Mouse (Mus musculus) heart, adult 2 months (tissue): ENCODE results near the gene Gramd1b. TPM values are rescaled to one million over a fixed set of nuclear protein-coding genes. Genes with fewer than 3 reads are reported as not detected.

Experiments
- DNase-seq, 2 experiments: peaks; one replicate each; pipeline ENCODE4 v3.0.0; 2021
- H3K27ac ChIP-seq: fragments of 200-600 bp; 2 replicates; pipeline ENCODE4 v1.8.1; 2022
- H3K27me3 ChIP-seq: fragments of 200-500 bp; 2 replicates; pipeline ENCODE4 v1.6.1; 2012; ENCODE audit warnings: mild to moderate bottlenecking, low read length, inconsistent platforms, mixed read lengths; ENCODE audit not compliant: control insufficient read depth, insufficient read depth
- H3K36me3 ChIP-seq: fragments of 200-500 bp; 2 replicates; pipeline ENCODE4 v1.6.1; 2012; ENCODE audit warnings: low read length, inconsistent platforms; ENCODE audit not compliant: control insufficient read depth, insufficient read depth
- H3K4me1 ChIP-seq: fragments of 200-500 bp; 2 replicates; pipeline ENCODE4 v1.6.1; 2011; ENCODE audit warnings: low read length; ENCODE audit not compliant: control insufficient read depth, insufficient read depth
- H3K4me3 ChIP-seq: fragments of 200-600 bp; 2 replicates; pipeline ENCODE4 v1.8.1; 2022
- H3K79me2 ChIP-seq: fragments of 200-500 bp; replicated peaks from 2 replicates; pipeline ENCODE4 v1.6.1; 2012; ENCODE audit warnings: mild to moderate bottlenecking, inconsistent platforms, low read length, moderate library complexity, mixed read lengths; ENCODE audit not compliant: control insufficient read depth, insufficient read depth
- H3K9ac ChIP-seq: fragments of 200-500 bp; 2 replicates; pipeline ENCODE4 v1.6.1; 2012; ENCODE audit warnings: low read depth, mild to moderate bottlenecking, control low read depth, inconsistent platforms, low read length, mixed read lengths
- CTCF ChIP-seq: fragments of 200-600 bp; IDR thresholded peaks from 2 replicates; pipeline ENCODE4 v1.8.1; 2022; ENCODE audit warnings: antibody characterized with exemption, mild to moderate bottlenecking, moderate library complexity
- EP300 ChIP-seq: fragments of 200-500 bp; IDR thresholded peaks from 2 replicates; pipeline ENCODE4 v1.6.1; 2011; ENCODE audit warnings: low read depth, low read length, control low read depth; ENCODE audit not compliant: insufficient read depth
- POLR2A ChIP-seq: fragments of 200-500 bp; IDR thresholded peaks from 2 replicates; pipeline ENCODE4 v1.6.1; 2011; ENCODE audit warnings: mild to moderate bottlenecking, low read depth, low read length, control low read depth; ENCODE audit not compliant: insufficient read depth
- WGBS: fragments of 180-500 bp; shearing (Covaris S2); methylation state at CpG from one replicate; pipeline ENCODE4 v1.1.7; 2018; 5-methylcytosine and 5-hydroxymethylcytosine counted together
- intact Hi-C: fragments of 180-260 bp; cut with DNase I; formaldehyde crosslinking; loops from one replicate; pipeline ENCODE4 v1.15.1; 2025
- polyA plus RNA-seq: library from polyadenylated mRNA; depleted of rRNA; stranded (reverse); fragments of >200 nt; gene quantifications from 2 replicates; pipeline ENCODE4 v1.2.3, GENCODE M21; 2012
- total RNA-seq, 2 experiments: library from RNA; stranded (reverse); gene quantifications; 2 replicates each; pipeline ENCODE4 v1.2.3; 2021

Gene Gramd1b
- total and polyA plus RNA-seq, 3 experiments, result 16.9 to 25.0 (median 17.3) TPM

- H3K27ac ChIP-seq, result peak overlapping the region; percentile 84; the same call in 1 of the 2 replicates
- intact Hi-C loops, result loop anchor here (2.0 kb wide), 1 partner anchor 40 kb away; no protein-coding TSS in a partner anchor
- 5% methylated on average over 8 of the region's 8 CpGs for WGBS
- peak overlapping the region; percentile 79 for H3K4me3 ChIP-seq
- no peaks in the 10 kb centered on the region for H3K27me3 ChIP-seq
- peaks cover 2% of the 10 kb centered on the region for H3K4me1 ChIP-seq
- TF ChIP-seq EP300 (no peak), POLR2A (no peak), CTCF (no peak)
- no peak for DNase-seq
- no peaks in the 10 kb centered on the region for H3K79me2 ChIP-seq
- H3K9ac ChIP-seq, result peak overlapping the region; percentile 74
- H3K36me3 ChIP-seq, result no peaks in the 10 kb centered on the region
These were observed 76.2 kb downstream of the Gramd1b start for GRCm38 (mm10) chr9:40455020-40455335.

GRCm38 (mm10) chr9:40453889-40454288 lies 77.3 kb downstream of the Gramd1b start:
- intact Hi-C loops, result loop anchor here (2.0 to 5.0 kb wide), 2 partner anchors 39 to 128 kb away; no protein-coding TSS in a partner anchor
- 83% methylated on average over 6 of the region's 6 CpGs for WGBS
- no peak overlapping the region for H3K4me3 ChIP-seq
- H3K36me3 ChIP-seq, result no peaks in the 10 kb centered on the region; the same call in 1 of the 2 replicates
- no peaks in the 10 kb centered on the region for H3K79me2 ChIP-seq
- no peak overlapping the region for H3K27ac ChIP-seq
- H3K4me1 ChIP-seq, result peaks cover 2% of the 10 kb centered on the region
- no peaks in the 10 kb centered on the region for H3K27me3 ChIP-seq
- TF ChIP-seq EP300, result no peak
- TF ChIP-seq CTCF, result no peak
- TF ChIP-seq POLR2A, result no peak
- H3K9ac ChIP-seq, result no peak overlapping the region
- no peak for DNase-seq

DNA sequence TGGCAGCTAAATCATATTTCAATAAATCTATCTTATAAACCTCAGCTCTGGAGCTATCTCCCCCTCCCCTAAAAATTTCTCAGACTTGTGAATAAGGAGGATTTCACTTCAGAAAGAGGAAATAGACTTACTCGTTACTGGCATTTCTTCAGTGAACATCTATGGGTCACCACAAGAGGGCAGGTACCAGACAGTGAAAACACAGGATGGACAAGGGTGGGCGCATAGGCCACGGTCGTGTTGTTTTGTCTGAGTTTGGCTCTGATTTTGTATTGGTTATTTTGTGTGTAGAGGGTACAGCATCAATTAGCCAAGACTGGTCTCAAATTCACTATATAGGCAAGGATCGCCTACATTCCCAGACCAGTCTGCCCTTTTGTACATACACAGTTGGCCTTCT lies 79.0 kb downstream of the Gramd1b start:
- DNase-seq, result no peak
- intact Hi-C loops, result loop anchor here (5.0 kb wide), 1 partner anchor 130 kb away; no protein-coding TSS in a partner anchor
- H3K27ac ChIP-seq, result no peak overlapping the region
- no peak overlapping the region for H3K9ac ChIP-seq
- no peaks in the 10 kb centered on the region; the same call in 1 of the 2 replicates for H3K36me3 ChIP-seq
- no peaks in the 10 kb centered on the region for H3K4me1 ChIP-seq
- no peak overlapping the region for H3K4me3 ChIP-seq
- no peaks in the 10 kb centered on the region for H3K79me2 ChIP-seq
- no peak for TF ChIP-seq EP300
- TF ChIP-seq CTCF, result peak; percentile 52
- 54% methylated on average over 5 of the region's 5 CpGs for WGBS
- H3K27me3 ChIP-seq, result no peaks in the 10 kb centered on the region

DNA sequence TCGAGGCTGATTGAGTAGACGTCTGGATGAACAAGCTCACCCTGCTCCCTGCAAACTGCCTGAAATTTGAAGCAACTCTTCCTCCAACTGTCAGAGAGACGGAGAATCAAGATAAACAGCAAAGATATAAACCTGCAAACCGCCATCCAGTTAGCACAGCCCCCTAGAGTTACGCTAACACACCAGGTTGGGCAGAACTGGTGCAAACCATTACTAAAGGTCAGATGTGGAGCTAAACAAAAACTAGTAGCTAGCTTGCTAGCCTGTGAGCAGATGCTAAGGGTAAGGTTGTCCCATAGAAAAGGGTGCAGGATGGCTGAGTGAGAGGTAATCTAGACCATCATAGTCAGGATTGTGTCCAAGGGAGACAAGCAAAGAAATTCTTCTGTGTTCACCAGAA lies 80.4 kb downstream of the Gramd1b start:
- no peaks in the 10 kb centered on the region; the same call in 1 of the 2 replicates for H3K36me3 ChIP-seq
- 68% methylated on average over 5 of the region's 5 CpGs for WGBS
- H3K4me3 ChIP-seq, result no peak overlapping the region
- H3K4me1 ChIP-seq, result no peaks in the 10 kb centered on the region
- DNase-seq, result no peak
- TF ChIP-seq CTCF, result no peak
- TF ChIP-seq EP300, result no peak
- TF ChIP-seq POLR2A, result no peak
- intact Hi-C loops, result loop anchor here (5.0 kb wide), 1 partner anchor 132 kb away; no protein-coding TSS in a partner anchor
- no peaks in the 10 kb centered on the region for H3K27me3 ChIP-seq
- H3K27ac ChIP-seq, result no peak overlapping the region
- H3K79me2 ChIP-seq, result no peaks in the 10 kb centered on the region
- no peak overlapping the region for H3K9ac ChIP-seq

DNA sequence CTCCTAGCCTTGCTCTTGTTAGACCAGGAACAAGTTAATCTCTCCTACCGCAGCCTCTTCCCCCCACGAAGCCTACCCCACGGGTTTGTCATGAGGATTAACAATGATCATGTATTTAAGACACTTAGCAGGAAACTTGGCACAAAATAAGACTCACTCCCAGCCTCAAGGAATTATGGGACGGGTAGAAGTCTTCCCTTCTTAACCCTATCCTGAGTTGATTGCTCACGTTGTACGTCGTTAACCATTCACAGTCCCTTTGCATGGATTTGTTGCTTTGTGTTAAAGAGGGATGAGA lies 80.8 kb downstream of the Gramd1b start:
- H3K79me2 ChIP-seq, result no peaks in the 10 kb centered on the region
- no peak for DNase-seq
- no peaks in the 10 kb centered on the region for H3K27me3 ChIP-seq
- TF ChIP-seq EP300 (no peak), CTCF (no peak)
- H3K36me3 ChIP-seq, result no peaks in the 10 kb centered on the region; the same call in 1 of the 2 replicates
- no peak overlapping the region for H3K9ac ChIP-seq
- intact Hi-C loops, result loop anchor here (5.0 kb wide), 1 partner anchor 132 kb away; no protein-coding TSS in a partner anchor
- 52% methylated on average over 7 of the region's 7 CpGs for WGBS
- no peaks in the 10 kb centered on the region for H3K4me1 ChIP-seq
- H3K4me3 ChIP-seq, result no peak overlapping the region
- no peak overlapping the region for H3K27ac ChIP-seq

- WGBS, result 59% methylated on average over 10 of the region's 10 CpGs
- no peak for DNase-seq
These were observed 81.4 kb downstream of the Gramd1b start for GRCm38 (mm10) chr9:40449610-40450416.

More at GRCm38 (mm10) chr9:40449610-40450416, 81.4 kb downstream of the Gramd1b start:
- intact Hi-C loops, result loop anchor here (5.0 kb wide), 1 partner anchor 132 kb away; no protein-coding TSS in a partner anchor
- H3K4me1 ChIP-seq, result no peaks in the 10 kb centered on the region
- no peak overlapping the region for H3K9ac ChIP-seq
- H3K27ac ChIP-seq, result no peak overlapping the region
- no peak for TF ChIP-seq POLR2A
- TF ChIP-seq EP300, result no peak
- TF ChIP-seq CTCF, result no peak
- H3K27me3 ChIP-seq, result no peaks in the 10 kb centered on the region
- H3K79me2 ChIP-seq, result no peaks in the 10 kb centered on the region
- H3K4me3 ChIP-seq, result no peak overlapping the region
- no peaks in the 10 kb centered on the region; the same call in 1 of the 2 replicates for H3K36me3 ChIP-seq
